Mouse (Mus musculus): ENCODE measurements at regions not wholly inside any gene's neighbourhood (a gene's known extent, or its start where the extent isn't known, plus 50 kb on each side); places are given as distances from the start of the nearest gene placed in this dataset.

GRCm38 (mm10) chr2:3941496-3941895 lies 76.0 kb upstream of the Frmd4a start:
- DNase-seq = peak; percentile 24

DNA sequence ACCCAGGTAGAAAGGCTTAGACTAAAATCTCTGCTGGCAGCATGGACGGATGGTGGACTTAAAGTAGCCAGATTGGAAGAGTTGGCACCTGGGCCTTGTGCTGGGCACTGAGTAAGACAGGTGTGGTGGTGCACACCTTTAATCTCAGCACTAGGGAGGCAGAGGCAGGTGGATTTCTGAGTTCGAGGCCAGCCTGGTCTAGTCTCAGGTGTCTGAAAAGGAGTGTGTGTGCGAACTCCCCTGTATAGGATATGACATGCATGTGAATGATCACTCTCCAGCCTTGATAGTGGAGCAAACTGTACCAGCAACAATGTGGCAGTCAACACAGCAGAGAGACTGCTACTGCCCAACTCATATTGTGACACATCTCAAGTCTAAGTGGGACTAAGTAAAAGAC lies 70.1 kb upstream of the Frmd4a start:
- no peak for DNase-seq

- DNase-seq = no peak
Observed at GRCm38 (mm10) chr2:3948331-3948730, 69.2 kb upstream of the Frmd4a start.

DNA sequence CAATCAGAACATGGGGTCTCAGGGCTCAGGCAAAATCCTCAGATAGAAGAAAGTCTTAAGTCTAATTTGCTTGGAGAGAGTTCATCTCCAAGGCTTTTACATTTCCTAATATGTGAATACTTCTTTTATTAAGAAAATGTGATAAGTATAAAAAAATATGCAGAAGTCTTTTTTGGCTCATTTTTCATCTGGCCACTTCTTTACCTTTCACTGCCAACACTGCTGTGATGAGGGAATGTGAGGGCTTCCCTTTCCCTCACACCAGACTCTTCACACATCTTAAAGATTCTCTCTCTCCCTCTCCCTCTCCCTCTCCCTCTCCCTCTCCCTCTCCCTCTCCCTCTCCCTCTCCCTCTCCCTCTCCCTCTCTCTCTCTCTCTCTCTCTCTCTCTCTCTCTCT lies 60.0 kb upstream of the Frmd4a start:
- DNase-seq = no peak

- DNase-seq = peak; percentile 27
Observed at GRCm38 (mm10) chr2:3958065-3958641, 59.4 kb upstream of the Frmd4a start.

DNA sequence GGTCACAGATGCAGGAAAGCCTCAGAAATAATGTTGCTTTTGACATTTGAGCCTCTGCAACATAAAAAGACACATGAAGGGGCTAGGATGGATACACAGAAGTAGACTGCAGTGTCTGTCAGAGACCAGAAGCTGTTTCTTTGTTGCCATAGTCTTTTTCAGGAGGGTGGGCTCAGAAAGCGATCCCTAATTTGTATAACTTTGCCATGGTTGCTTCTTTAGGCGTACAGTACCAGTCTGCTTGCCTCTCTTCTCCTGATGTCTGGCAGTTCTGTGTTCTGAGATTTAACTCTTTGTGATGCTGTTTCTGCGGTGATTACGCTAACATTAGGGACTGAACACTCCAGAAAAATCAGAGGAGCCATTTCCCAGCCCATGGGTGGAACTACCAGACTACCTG lies 58.8 kb upstream of the Frmd4a start:
- no peak for DNase-seq

DNA sequence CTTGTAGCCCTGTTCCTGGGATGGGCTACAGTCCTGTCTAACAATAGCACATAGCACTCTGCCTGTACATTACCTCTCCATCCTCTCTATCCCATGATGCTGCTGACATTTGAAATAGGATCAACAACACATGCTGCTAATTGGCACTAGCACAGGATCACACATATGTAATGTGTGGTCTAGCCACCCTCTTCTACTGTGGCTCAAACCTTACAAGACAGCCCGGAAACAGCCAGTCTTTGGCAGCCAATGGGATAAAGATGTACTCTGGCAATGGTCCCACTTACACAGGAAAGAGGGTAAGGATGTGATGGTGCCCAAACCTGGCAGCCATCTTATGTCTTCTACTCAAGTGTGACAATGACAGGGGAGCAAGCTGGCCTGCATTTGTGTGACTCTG lies 58.3 kb upstream of the Frmd4a start:
- DNase-seq = no peak

DNA sequence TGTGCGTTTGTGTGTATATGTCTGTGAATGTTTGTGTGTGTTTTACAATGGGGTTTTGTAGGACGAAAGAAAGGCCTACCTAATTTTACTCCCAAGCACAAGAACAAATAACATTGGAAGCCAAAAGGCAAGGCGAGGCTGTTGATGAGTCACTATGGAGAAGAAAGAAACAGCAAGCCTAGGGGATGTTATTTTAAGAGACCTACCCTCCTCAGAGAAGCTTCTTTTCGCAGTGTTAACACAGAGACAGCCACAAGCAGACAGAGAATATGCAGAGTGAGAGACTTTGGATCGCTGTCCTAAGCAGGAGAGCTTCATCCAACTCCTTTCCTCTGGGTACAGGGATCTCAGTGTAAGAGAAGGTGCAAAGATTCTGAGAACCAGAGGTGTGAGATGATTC lies 57.3 kb upstream of the Frmd4a start:
- DNase-seq = no peak

DNA sequence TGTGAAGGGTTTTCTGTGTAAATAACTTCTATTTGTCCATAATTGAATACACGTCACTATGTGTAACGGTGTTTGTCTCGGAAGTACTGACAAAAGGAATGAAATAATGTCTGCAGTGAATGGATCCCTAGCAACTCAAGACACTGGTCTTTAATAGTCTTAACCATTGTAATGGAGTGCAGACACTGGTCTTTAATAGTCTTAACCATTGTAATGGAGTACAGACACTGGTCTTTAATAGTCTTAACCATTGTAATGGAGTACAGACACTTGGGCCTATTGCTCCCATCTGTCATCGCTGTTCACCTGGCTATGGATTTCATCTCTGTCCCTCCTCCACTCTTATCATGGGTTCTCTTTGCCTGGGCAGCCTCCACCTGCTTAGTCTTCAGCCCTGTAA lies 53.2 kb upstream of the Frmd4a start:
- DNase-seq = no peak

Data from kidney, adult 9 months (tissue).